Mouse (Mus musculus): ENCODE results near the gene Raver1. TPM values are rescaled to one million over a fixed set of nuclear protein-coding genes. Genes with fewer than 3 reads are reported as not detected.

Gene Raver1
- total and polyA plus RNA-seq, 3 experiments, result 26.3 to 29.1 (median 27.9) TPM

- TF ChIP-seq CTCF (IDR thresholded peaks at IDR 0.05) (no peak), EP300 (IDR thresholded peaks at IDR 0.05; ENCODE audit: insufficient read depth, low read depth, low read length) (no peak), POLR2A (IDR thresholded peaks at IDR 0.05; ENCODE audit: insufficient read depth, low read depth, low read length) (no peak)
- Histone ChIP-seq H3K27me3 (ENCODE audit: control insufficient read depth, insufficient read depth, low read length) (no peaks in the 10 kb centered on the region), H3K4me1 (ENCODE audit: control insufficient read depth, insufficient read depth, low read length) (peaks cover 15% of the 10 kb centered on the region), H3K79me2 (replicated peaks; ENCODE audit: control insufficient read depth, insufficient read depth, low read length) (no peaks in the 10 kb centered on the region), H3K9ac (ENCODE audit: low read depth, low read length) (no peak overlapping the region), H3K27ac (peak overlapping the region; percentile 81), H3K4me3 (no peak overlapping the region), H3K36me3 (ENCODE audit: control insufficient read depth, insufficient read depth, low read length) (peaks cover 5% of the 10 kb centered on the region; the same call in 1 of the 2 replicates)
- DNase-seq, result no peak
- WGBS, result 67% methylated on average over 4 of the region's 4 CpGs
- intact Hi-C loops (cut with DNase I), result loop anchor here (10.0 kb wide), 1 partner anchor 131 kb away; the partner anchor contains the start of gene Mrpl4
Observed at GRCm38 (mm10) chr9:21135329-21135890, 43.6 kb upstream of the Raver1 start.

GRCm38 (mm10) chr9:21134595-21135328, 43.0 kb upstream of the Raver1 start:
- H3K79me2 ChIP-seq (replicated peaks; ENCODE audit: control insufficient read depth, insufficient read depth, low read length), result no peaks in the 10 kb centered on the region
- TF ChIP-seq CTCF (IDR thresholded peaks at IDR 0.05) (0 out of 2 replicates have a peak, but pooled peaks have one; percentile 4), EP300 (IDR thresholded peaks at IDR 0.05; ENCODE audit: insufficient read depth, low read depth, low read length) (no peak)
- H3K27me3 ChIP-seq (ENCODE audit: control insufficient read depth, insufficient read depth, low read length), result no peaks in the 10 kb centered on the region
- peaks cover 15% of the 10 kb centered on the region for H3K4me1 ChIP-seq (ENCODE audit: control insufficient read depth, insufficient read depth, low read length)
- no peak overlapping the region for H3K9ac ChIP-seq (ENCODE audit: low read depth, low read length)
- peaks cover 5% of the 10 kb centered on the region; the same call in 1 of the 2 replicates for H3K36me3 ChIP-seq (ENCODE audit: control insufficient read depth, insufficient read depth, low read length)
- intact Hi-C loops (cut with DNase I), result loop anchor here (10.0 kb wide), 1 partner anchor 130 kb away; the partner anchor contains the start of gene Mrpl4
- H3K4me3 ChIP-seq, result no peak overlapping the region
- WGBS, result 32% methylated on average over 9 of the region's 9 CpGs
- H3K27ac ChIP-seq, result peak overlapping the region; percentile 81
- DNase-seq, result peak; percentile 60 to 75

- TF ChIP-seq CTCF (IDR thresholded peaks at IDR 0.05) (no peak), POLR2A (IDR thresholded peaks at IDR 0.05; ENCODE audit: insufficient read depth, low read depth, low read length) (no peak), EP300 (IDR thresholded peaks at IDR 0.05; ENCODE audit: insufficient read depth, low read depth, low read length) (no peak)
- Histone ChIP-seq H3K4me3 (no peak overlapping the region), H3K27ac (no peak overlapping the region), H3K4me1 (ENCODE audit: control insufficient read depth, insufficient read depth, low read length) (peaks cover 15% of the 10 kb centered on the region), H3K79me2 (replicated peaks; ENCODE audit: control insufficient read depth, insufficient read depth, low read length) (no peaks in the 10 kb centered on the region), H3K27me3 (ENCODE audit: control insufficient read depth, insufficient read depth, low read length) (no peaks in the 10 kb centered on the region), H3K36me3 (ENCODE audit: control insufficient read depth, insufficient read depth, low read length) (peaks cover 5% of the 10 kb centered on the region; the same call in 1 of the 2 replicates), H3K9ac (ENCODE audit: low read depth, low read length) (no peak overlapping the region)
- WGBS, result 65% methylated on average over 9 of the region's 9 CpGs
- no peak for DNase-seq
- intact Hi-C loops (cut with DNase I), result loop anchor here (2.0 to 10.0 kb wide), 2 partner anchors 40 to 128 kb away; partner anchors contain the start of genes Mrpl4 and Raver1
Observed at GRCm38 (mm10) chr9:21133064-21133707, 41.4 kb upstream of the Raver1 start.

DNA sequence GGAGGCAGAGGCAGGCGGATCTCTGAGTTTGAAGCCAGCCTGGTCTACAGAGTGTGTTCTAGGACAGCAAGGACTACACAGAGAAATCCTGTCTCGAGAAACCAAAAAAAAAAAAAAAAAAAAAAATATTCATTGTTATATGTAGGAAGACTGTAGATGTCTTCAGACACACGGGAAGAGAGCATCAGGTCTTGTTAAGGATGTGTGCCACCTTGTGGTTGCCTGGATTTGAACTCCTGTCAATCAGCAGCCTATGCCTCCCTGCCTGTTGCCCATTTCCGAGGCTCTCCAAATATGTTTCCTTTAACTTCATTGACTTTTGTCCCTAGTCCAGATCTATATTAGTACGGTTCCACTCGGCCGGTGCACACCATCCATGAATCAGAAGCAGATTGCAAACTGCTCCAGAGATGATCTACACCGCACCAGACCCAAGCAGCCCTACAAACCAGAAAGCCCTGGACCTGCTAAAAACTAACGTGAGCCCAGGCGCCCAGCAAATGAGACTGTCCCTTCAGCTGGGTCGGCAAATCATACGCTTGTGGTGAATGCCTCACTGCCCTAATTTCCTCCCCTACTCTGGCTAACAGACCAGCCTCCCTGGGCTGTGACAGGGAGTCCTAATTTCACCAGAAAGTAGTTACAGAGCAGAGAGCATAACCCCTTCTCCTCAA, 40.4 kb upstream of the Raver1 start:
- no peak overlapping the region for H3K4me3 ChIP-seq
- no peaks in the 10 kb centered on the region for H3K79me2 ChIP-seq (replicated peaks; ENCODE audit: control insufficient read depth, insufficient read depth, low read length)
- no peak for DNase-seq
- intact Hi-C loops (cut with DNase I), result loop anchor here (2.0 to 10.0 kb wide), 2 partner anchors 39 to 127 kb away; partner anchors contain the start of genes Mrpl4 and Raver1
- H3K27me3 ChIP-seq (ENCODE audit: control insufficient read depth, insufficient read depth, low read length), result no peaks in the 10 kb centered on the region
- peaks cover 15% of the 10 kb centered on the region for H3K4me1 ChIP-seq (ENCODE audit: control insufficient read depth, insufficient read depth, low read length)
- no peak overlapping the region for H3K27ac ChIP-seq
- TF ChIP-seq EP300 (IDR thresholded peaks at IDR 0.05; ENCODE audit: insufficient read depth, low read depth, low read length) (no peak), CTCF (IDR thresholded peaks at IDR 0.05) (peak; percentile 43)
- peaks cover 5% of the 10 kb centered on the region; the same call in 1 of the 2 replicates for H3K36me3 ChIP-seq (ENCODE audit: control insufficient read depth, insufficient read depth, low read length)
- 64% methylated on average over 12 of the region's 12 CpGs for WGBS
- H3K9ac ChIP-seq (ENCODE audit: low read depth, low read length), result no peak overlapping the region

DNA sequence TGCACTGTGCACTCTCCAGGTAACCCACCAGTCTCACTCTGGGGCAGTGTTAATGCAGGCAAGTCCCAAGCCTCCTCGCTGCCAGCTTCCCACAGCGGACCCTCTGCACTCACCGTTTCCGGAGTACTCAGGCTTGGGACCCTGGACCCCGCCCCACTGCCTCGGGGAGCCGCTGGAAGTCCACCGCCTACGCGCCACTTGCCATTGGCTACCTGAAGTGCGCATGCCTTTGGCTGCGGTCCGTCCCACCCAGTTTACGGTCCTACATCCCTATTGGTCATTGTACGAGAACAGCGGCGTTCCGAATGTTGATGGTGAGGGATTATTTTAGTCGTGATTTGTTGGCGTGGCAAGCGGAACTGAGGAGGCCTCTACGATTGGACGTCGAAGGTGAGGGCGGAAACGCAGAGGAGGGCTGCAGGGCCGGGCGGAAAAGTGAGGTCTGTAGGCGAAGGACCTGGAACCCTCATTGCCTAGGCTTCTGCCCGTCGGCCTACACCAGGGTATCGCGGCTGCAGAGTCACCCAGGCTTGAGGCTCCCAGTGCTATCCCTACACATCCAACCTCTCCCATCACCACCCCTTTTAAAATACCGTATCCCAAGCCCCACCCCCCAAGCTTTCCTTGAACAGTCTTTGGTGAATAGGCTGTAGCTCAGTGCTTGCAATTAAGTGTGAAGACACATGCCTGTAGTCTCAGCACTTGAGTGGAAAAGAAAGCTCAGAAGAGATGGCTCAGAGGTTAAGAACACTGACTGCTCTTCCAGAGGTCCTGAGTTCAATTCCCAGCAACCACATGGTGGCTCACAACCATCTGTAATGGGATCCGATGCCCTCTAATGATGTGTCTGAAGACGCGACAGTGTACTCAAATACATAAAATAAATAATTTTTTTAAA, 39.5 kb upstream of the Raver1 start, which contains the start of gene Tyk2:
Gene Tyk2 (minus strand): TSS at position 185 of the 898 bp plus-strand sequence.
- DNase-seq, result peak; percentile 87 to 94
- H3K36me3 ChIP-seq (ENCODE audit: control insufficient read depth, insufficient read depth, low read length), result peaks cover 5% of the 10 kb centered on the region; the same call in 1 of the 2 replicates
- 6% methylated on average over 37 of the region's 37 CpGs for WGBS
- 0 out of 2 replicates have a peak, but pooled peaks have one; percentile 52 for TF ChIP-seq EP300 (IDR thresholded peaks at IDR 0.05; ENCODE audit: insufficient read depth, low read depth, low read length)
- TF ChIP-seq POLR2A (IDR thresholded peaks at IDR 0.05; ENCODE audit: insufficient read depth, low read depth, low read length), result peak; percentile 68
- no peak for TF ChIP-seq CTCF (IDR thresholded peaks at IDR 0.05)
- no peaks in the 10 kb centered on the region for H3K27me3 ChIP-seq (ENCODE audit: control insufficient read depth, insufficient read depth, low read length)
- H3K27ac ChIP-seq, result peak within 1 kb of the TSS; percentile 64
- H3K79me2 ChIP-seq (replicated peaks; ENCODE audit: control insufficient read depth, insufficient read depth, low read length), result no peaks in the 10 kb centered on the region
- peak within 1 kb of the TSS; percentile 59 for H3K4me3 ChIP-seq
- peak within 1 kb of the TSS; percentile 70 for H3K9ac ChIP-seq (ENCODE audit: low read depth, low read length)
- intact Hi-C loops (cut with DNase I), result loop anchor here (10.0 kb wide), 1 partner anchor 127 kb away; the partner anchor contains the start of gene Mrpl4
- peaks cover 15% of the 10 kb centered on the region for H3K4me1 ChIP-seq (ENCODE audit: control insufficient read depth, insufficient read depth, low read length)

Measured in heart, adult 2 months (tissue).